Mouse (Mus musculus): Measurements from ENCODE around the gene Terb1. TPM values are rescaled to one million over a fixed set of nuclear protein-coding genes. Genes with fewer than 3 reads are reported as not detected.

Terb1 gene
- total RNA-seq (2014; fragmentation: Nextera tagmentation) (not detected in 2 replicates), total RNA-seq (2017) (not detected in 2 replicates)

GRCm38 (mm10) chr8:104509061-104510006, at the start of gene Terb1:
Gene Terb1, minus strand, starts transcription at chr8:104509910.
- ATAC-seq (replicated peaks; ENCODE audit: poor library complexity, severe bottlenecking): peak; percentile 82

- no peak for ATAC-seq (replicated peaks; ENCODE audit: poor library complexity, severe bottlenecking)
These were observed 47.5 kb upstream of the Terb1 start for GRCm38 (mm10) chr8:104557226-104557625.

- no peak for ATAC-seq (replicated peaks; ENCODE audit: poor library complexity, severe bottlenecking)
These were observed 45.5 kb upstream of the Terb1 start for GRCm38 (mm10) chr8:104555191-104555590.

- no peak for ATAC-seq (replicated peaks; ENCODE audit: poor library complexity, severe bottlenecking)
These were observed 33.8 kb upstream of the Terb1 start for GRCm38 (mm10) chr8:104543440-104544045.

GRCm38 (mm10) chr8:104542160-104542559, 32.5 kb upstream of the Terb1 start:
- no peak for ATAC-seq (replicated peaks; ENCODE audit: poor library complexity, severe bottlenecking)

- ATAC-seq (replicated peaks; ENCODE audit: poor library complexity, severe bottlenecking): peak; percentile 29
These were observed 31.8 kb upstream of the Terb1 start for GRCm38 (mm10) chr8:104541515-104541880.

- peak; percentile 60 for ATAC-seq (replicated peaks; ENCODE audit: poor library complexity, severe bottlenecking)
These were observed 31.2 kb upstream of the Terb1 start for GRCm38 (mm10) chr8:104540710-104541514.

GRCm38 (mm10) chr8:104540238-104540637, 30.5 kb upstream of the Terb1 start:
- no peak for ATAC-seq (replicated peaks; ENCODE audit: poor library complexity, severe bottlenecking)

GRCm38 (mm10) chr8:104539566-104539965, 29.9 kb upstream of the Terb1 start:
- no peak for ATAC-seq (replicated peaks; ENCODE audit: poor library complexity, severe bottlenecking)

- no peak for ATAC-seq (replicated peaks; ENCODE audit: poor library complexity, severe bottlenecking)
These were observed 29.2 kb upstream of the Terb1 start for GRCm38 (mm10) chr8:104538896-104539295.

GRCm38 (mm10) chr8:104536028-104536427, 26.3 kb upstream of the Terb1 start:
- ATAC-seq (replicated peaks; ENCODE audit: poor library complexity, severe bottlenecking): no peak

GRCm38 (mm10) chr8:104535378-104535777, 25.7 kb upstream of the Terb1 start:
- ATAC-seq (replicated peaks; ENCODE audit: poor library complexity, severe bottlenecking): peak; percentile 12; the same call in 1 of the 2 replicates

GRCm38 (mm10) chr8:104534779-104535141, 25.1 kb upstream of the Terb1 start:
- ATAC-seq (replicated peaks; ENCODE audit: poor library complexity, severe bottlenecking): peak; percentile 75

GRCm38 (mm10) chr8:104533971-104534778, 24.5 kb upstream of the Terb1 start, which contains the start of the genes Nae1 and Car7:
Gene Nae1, minus strand, starts transcription at chr8:104534637.
Gene Car7, plus strand, starts transcription at chr8:104534689.
- peak; percentile 87 for ATAC-seq (replicated peaks; ENCODE audit: poor library complexity, severe bottlenecking)

- ATAC-seq (replicated peaks; ENCODE audit: poor library complexity, severe bottlenecking): no peak
These were observed 23.8 kb upstream of the Terb1 start for GRCm38 (mm10) chr8:104533551-104533950.

- no peak for ATAC-seq (replicated peaks; ENCODE audit: poor library complexity, severe bottlenecking)
These were observed 20.0 kb upstream of the Terb1 start for GRCm38 (mm10) chr8:104529671-104530070.

GRCm38 (mm10) chr8:104517872-104518271, 8.2 kb upstream of the Terb1 start:
- ATAC-seq (replicated peaks; ENCODE audit: poor library complexity, severe bottlenecking): no peak

- ATAC-seq (replicated peaks; ENCODE audit: poor library complexity, severe bottlenecking): no peak
These were observed 424 bp upstream of the Terb1 start for GRCm38 (mm10) chr8:104510134-104510533.

- ATAC-seq (replicated peaks; ENCODE audit: poor library complexity, severe bottlenecking): no peak
These were observed 30.6 kb downstream of the Terb1 start for GRCm38 (mm10) chr8:104479091-104479490.

- ATAC-seq (replicated peaks; ENCODE audit: poor library complexity, severe bottlenecking): no peak
These were observed 37.2 kb downstream of the Terb1 start for GRCm38 (mm10) chr8:104472465-104472864.

Data from granulocyte monocyte progenitor cell, adult 5-6 weeks (primary cell).